Mouse (Mus musculus) c-Kit-positive CD71-positive TER-119-positive erythroid progenitor cells, embryonic 14.5 days (primary cell): ENCODE data around the gene Zfp213.

Experiments
- DNase-seq: peaks from one replicate; pipeline ENCODE4 v3.0.0-alpha.2; 2013; ENCODE audit warnings: low spot score

Zfp213 gene

DNA sequence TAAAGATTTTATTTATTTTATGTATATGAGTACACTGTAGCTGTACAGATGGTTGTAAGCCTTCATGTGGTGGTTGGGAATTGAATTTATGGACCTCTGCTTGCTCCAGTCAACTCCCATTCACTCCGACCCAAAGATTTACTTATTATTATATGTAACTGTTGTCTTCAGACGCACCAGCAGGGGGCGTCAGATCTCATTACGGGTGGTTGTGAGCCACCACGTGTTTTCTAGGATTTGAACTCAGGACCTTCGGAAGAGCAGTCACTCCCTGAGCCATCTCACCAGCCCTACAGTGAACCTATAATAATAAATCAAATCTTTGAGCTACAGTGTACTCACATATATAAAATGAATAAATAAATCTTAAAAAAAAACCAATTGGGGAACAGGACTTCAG lies 8.0 kb upstream of the Zfp213 start:
- DNase-seq, result no peak

DNA sequence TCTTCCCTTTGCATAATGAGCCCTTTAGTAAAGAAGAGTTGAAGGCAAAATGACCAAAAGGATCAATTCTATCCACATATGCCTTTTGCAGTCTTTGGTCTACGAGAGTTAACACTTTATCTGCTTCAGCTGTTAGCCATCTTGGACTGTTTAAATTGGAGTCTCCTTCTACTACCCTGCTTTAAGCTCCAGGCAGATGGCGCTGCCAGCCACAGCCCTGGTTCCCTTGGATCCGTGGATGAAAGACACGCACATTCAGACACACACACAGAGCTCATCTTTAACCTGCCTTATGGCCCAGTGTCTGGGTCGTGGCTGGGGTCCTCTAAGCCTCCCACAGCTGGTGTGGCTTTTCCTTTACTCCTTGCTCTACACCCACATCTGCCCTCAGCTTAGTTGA lies 7.0 kb upstream of the Zfp213 start:
- no peak for DNase-seq

DNA sequence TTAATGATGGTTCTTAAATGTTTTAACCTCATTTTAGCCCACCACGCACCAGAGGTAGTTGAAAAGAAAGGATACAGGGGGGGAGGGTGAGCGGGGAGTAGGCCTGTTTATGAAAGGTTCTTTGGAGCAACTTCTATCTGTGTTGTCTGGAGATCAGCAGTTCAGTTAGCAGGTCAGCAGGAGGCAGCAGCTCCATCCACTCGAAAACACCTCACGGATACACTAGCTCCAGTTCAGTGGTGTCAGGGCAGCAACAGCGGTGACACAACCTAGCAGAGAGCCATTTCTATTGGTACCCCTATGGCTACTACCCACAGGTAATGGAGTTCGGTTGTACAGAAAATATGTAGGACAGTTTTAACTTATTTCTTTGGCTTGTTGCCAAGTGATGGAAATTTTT lies 6.0 kb upstream of the Zfp213 start:
- no peak for DNase-seq

DNA sequence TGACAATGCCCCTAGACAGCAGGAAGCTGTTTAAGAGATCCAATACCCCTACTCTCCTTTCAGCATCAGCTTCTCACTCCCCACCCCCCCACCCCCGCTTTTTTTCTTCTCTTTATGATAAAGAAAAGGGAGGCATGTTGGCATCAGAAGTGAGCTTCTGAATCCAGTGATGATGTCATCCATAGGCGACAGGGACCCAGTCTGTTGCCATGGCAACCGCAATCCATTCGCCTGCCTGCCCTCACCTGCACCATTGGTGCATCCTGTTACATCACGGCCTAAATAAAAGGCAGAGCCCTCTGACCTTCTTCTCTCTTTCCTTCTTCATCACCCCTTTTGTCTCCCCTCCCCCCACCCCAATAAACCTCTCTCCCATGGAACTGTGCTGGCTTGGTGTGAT lies 4.3 kb upstream of the Zfp213 start:
- no peak for DNase-seq

DNA sequence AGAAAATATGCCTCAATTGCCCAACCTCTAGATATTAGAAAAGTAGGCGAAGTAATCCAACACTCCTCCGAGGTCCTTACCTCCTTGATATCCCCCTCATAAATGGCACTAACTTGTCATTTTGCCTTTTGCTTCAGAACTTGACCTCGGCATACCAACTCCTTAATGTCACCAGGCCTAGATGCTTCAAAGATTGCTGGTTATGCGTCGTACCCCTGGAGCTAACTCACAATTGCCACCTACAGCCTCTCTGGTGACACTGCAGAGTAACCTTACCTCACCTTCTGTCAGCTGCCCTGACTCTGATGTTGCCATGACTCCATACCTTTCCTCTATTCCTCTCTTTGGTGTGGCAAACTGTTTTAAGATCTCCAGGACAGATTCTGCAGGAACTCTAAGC lies 2.7 kb upstream of the Zfp213 start:
- DNase-seq, result no peak

DNA sequence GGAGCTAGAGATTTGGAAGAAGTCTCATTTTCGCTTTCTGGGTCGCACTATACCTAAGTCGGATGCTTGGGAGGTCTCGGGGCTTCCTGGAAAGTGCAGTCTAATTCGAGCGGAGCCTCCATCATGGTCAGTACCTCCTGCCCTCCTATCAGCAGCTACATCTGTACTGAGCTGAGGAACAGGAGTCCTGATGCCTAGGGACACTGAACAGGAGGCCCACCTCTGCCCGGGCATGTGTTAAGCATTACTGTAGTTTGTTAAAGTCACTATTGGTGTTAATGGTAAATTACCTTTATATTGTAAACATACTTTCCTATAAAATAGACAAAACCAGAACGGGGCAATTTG lies 304 bp upstream of the Zfp213 start:
- DNase-seq, result no peak

DNA sequence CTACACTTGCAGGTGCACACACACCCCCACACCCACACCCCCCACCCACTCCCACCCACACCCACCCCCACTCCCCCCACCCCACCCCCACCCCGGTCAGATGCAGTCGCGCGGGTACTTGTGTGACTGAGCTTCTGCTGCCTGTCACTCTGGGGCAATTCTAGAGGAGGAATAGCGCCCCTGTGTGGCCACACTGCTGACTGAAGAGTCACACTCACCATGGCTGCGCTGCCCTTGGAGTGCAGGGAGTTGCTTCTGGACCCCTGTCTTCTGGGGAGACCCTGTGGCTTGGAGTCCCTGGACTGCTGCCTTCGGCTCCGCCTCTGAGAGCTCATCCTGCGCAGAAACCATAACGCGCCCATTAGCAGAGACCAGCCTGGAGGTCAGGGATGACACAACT lies 4.3 kb downstream of the Zfp213 start:
- DNase-seq, result peak; percentile 62

DNA sequence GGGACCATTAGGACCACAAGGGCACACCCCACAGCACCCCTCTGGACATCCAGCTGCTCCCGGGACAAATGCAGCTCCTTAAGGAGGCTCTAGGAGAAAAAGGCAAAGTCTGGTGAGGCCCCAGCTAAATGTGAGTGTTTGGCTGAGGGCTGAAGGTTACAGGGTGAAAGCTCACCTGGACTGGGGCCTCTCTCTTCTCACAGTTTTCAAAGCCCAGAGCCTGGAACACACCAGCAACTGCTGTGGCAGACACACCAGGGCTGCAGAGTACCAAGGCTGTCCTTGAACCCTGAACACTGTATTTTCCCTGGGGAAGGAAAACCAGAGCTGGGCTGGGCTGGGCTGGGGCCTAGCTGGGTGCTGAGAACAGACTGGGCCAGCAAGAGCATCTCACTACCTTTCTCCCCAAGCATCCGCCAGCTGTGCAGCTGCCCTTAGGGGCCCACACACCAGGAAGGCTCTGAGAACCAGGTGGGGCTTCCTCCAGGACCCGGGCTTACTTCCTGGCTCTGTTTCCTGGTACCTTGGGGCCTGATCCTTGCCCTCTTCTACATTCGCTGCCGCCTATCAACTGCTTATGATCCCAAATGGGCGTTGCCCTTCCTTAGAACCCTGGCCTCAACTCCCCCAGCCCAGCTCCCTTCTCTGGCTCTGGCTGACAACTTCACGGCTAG lies 8.7 kb downstream of the Zfp213 start:
- DNase-seq, result no peak

DNA sequence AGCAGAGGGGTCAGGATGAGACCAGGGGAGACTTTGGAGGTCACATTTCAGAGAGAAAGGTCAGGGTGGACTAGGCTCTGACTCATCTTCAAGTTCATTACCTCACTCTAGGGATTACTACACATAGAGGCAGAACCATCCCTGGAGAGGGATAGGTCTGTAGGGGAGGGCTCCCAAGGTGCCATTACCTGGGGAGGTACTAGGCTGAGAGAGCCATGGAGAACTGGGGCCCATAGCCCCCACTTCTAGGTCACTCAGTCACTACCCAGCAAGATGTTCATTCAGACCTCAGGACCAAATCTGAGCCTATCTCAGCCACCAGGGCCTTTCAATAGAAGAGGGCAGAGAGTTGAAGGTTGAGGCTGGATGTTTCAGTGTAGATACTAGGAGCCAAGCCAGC lies 9.7 kb downstream of the Zfp213 start:
- DNase-seq, result no peak

DNA sequence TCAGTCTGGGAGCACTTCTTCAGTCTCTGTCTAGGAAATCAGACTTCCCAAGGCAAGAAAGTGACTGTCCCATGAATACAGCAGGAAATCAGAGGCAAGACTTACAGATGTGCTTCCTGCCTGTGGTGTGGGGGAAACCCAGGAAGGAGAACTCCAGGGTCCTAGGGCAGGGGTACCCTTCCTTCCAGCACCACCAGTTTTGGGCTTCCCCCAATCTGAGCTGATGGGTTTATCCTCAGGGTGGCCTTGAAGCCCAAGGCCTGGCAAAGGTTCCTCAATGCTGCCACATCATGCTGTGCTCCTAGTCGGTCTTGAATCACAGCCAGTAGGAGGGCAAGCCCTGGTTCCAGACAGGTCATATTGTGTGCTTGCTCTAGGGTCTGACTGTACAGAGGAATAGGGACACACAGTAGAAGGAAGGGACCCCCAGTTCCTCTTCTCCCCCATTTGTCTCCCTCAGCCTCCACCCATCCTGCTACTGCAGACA lies 10.4 kb downstream of the Zfp213 start:
- DNase-seq, result no peak

DNA sequence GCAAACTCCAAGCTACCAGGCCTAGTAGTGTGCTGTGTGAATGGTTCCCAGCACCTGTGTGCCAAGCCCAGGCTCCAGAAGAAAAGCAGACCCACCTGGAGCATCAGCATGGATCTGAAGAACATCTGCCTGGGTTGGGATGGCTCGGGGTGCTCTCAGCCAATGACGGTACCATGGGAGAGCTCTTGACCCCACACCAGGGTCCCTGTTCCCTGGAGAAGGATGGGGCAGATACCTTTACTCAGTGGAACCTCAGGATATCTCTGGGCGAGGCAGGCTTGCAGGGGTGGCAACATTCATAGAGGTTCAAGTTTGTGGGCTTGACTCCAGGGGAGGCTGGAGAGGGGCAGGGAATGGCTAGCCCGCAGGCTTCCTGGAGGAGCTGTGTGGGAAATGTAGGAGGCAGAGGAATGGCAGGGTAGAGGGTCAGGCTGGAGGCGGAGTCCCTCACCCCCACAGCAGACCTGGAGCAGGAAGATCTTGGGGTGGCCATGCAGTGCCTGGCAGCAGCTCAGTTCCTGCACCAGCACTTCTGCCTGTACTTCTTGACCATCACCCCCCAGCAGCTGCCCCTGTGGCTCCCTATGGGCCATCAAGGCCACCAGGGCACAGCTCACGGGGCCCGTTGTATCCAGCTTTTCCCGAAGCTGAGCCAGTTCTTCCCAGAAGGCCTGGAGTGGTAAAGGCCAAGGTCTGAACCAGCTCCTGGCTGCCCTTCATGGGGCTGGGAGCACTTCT lies 11.0 kb downstream of the Zfp213 start:
- DNase-seq, result no peak

DNA sequence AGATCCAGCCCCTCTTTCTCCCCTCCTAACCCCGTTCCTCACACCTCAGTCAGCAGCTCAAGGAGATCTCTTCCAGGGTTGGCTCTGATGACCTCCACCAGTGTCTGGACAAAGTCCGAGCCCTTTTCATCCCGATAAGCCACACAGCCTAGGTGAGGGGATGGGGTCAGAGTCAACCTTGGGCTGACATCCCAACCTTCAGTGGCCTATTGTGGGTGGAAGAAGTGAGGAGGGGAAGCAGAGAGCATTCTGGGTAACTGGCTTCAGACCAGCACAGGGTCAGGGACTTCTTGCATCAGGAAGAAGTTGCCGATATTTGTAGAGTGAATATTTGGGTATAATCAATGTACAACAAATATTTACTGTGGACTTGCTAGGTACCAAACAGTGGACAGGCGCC lies 12.1 kb downstream of the Zfp213 start:
- DNase-seq, result no peak

DNA sequence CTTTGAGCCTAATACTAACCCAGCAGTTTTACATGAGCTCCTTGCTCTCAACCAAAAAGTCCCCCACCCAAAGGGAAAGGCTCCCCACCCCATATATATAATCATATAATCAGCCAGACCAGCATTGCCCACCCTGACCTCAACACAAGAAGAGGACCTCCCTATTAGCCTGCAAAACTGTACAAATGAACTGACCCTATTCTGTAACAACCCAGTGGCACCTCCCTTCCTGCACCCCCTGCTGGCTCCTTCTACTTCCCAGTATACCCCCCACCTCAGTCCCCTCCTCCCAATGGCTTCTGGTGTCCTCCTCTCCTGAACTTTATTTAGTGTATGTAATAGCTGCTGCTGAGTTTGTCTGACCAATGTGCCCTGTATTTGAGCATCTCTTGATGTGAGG lies 12.6 kb downstream of the Zfp213 start:
- DNase-seq, result no peak

DNA sequence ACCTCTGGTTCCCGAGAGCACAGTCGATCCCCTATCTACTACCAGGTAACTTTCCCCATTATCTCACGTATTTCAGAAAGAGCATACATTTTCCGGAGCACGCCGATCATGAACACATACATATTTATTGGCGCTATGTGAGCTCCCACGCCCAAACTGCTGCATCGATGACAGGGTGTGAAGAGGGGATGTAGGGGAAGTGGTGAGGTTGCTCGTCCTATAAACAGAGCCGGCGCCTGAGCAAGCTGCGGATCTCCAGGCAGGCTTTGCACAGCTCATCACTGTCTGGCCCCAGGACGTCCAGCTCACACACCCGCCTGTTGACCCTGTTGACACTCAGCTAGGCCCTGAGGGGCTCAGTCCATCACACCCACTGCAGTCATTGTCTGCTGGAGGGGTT lies 13.2 kb downstream of the Zfp213 start:
- peak; percentile 47 for DNase-seq

DNA sequence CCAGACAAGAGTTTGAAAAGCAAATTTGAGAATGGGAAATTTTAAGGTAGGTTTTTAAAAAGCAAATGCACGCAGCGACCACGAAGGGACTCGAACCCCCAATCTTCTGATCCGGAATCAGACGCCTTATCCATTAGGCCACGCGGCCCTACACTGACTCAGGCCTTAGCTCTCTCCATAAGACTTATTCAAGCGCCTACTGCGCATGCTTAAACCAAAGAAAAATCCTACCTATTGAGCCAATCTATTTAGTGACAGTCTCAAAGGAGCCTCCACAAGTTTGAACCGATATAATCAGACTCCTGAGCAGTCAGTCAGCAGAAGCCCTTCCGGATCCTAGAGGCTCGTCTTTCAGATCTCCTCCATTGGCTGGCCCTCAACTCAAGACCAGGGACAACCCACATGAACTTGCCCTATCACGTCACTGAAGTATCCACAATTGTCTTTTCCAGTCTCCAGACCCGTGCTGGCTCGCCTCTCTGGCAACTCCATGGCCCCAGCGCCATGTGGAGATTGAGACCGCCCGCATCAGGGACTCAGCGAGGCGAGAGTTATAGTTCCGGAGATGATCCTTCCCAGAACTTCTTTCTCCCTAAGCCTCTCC lies 13.7 kb downstream of the Zfp213 start:
- DNase-seq, result peak; percentile 94

DNA sequence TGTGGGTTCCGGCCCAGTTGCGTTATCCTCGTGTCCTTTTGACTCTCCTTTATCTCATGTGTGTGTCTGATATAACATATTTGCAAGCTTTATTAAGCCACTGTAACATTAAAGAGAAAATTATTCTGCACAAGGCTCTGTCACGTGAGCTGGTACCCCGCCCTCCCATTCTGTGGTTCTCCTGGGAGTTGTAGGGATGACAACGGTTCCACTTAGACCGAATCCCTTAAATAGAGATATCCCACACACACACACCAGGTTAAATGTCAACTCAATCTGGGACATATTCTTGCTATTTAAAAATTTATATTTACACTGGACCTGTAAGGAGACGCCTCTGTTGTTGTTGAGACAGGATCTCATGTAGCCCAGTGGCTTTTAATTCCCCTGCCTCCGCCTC lies 14.6 kb downstream of the Zfp213 start:
- no peak for DNase-seq

DNA sequence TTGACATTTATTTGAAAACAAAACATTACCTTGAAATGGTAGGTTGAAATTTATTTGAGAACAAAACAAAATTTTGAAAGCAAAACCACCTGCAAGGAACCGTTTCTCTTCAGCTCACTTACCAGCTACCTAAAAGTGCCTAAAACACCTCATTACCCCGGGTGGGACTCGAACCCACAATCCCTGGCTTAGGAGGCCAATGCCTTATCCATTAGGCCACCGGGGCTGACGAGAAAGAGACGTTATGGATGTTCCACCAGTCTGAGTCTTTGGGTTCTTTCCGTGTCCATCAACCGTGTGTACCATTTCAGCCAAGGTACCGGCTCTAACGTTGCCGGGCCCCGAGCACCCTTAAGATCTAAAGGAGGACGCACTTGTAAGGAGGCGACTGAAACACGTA lies 15.4 kb downstream of the Zfp213 start:
- DNase-seq, result peak; percentile 96

DNA sequence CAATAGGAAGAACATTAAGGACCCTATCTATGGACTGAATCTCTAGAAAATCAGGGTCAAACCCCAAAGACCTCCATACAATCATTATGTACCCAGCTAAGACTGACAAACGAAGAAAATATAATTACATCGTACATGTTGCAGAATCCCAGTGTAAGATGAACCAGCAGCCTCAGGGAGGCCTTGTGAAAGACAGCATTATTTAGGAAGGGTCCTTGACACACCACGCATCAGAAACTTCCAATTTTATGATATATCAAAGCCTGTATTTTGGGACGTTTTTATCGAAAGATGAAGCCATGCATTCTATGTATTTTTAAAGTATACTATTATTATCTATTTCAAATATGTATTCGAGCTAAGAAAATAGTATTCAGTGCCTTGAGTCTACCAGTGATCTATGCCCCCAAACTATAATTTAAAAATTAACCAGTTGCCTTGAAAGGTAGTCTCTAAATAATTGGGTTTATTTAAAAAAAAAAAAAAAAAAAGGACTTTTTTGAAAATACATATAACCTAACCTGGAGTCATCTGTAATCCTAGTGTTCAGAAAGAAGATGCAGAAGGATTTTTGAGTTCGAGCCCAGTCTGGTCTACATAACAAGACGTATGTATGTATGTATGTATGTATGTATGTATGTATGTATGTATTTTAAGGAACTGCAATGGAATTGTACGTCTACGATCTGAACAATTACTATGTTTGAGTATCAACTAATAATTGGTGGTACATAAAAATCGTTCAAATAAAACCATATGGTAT lies 16.2 kb downstream of the Zfp213 start:
- DNase-seq, result peak; percentile 57

DNA sequence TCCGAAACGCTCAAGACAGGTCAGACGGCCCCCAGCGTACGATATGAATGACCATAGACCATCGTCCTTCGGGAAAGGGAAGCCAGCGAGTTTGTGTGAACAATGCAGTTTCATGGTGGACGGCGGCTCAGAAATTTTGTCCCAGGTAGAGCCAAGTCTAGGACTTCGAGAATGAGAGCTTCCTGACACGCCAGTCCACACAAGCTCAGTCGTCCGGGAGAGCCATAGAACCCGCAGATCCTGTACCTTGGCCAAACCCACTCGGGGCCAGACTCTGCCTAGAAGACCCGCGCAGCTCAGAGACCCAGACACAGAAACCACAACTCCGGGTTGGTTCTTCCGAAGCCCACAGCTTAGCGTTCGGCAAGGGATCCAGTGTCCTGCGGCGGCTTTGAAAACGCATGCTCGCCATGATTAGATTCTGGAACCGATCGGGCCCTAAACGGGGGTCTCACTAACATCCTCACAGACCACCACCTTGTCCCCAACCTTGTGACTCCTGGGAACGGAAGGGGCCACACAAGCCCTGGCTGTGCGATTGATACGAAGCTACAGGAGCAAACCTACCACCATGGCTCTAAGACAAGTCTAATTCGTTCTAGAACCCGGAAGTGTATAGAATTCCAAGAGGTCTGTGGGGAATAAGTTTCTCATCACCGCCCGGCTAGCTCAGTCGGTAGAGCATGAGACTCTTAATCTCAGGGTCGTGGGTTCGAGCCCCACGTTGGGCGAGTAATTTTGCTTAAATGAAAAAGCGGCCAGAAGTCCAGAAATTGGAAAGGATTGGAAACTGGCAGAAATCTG lies 17.1 kb downstream of the Zfp213 start:
- DNase-seq, result peak; percentile 95

DNA sequence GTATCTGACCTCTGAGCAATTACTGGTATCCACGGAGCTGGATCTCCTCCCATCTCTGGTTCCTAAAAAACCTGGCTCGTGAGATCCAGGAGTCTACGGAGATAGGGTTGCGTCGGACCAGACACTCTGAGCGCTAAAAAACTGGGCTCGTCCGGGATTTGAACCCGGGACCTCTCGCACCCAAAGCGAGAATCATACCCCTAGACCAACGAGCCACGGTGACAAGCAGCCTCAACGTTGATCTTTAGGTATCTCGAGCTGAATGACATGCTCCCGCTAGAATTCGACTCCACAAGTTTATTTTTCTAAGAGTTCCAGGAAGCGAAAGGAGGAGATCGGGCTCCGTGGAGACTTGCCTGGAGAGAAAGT lies 17.7 kb downstream of the Zfp213 start:
- peak; percentile 89 for DNase-seq

DNA sequence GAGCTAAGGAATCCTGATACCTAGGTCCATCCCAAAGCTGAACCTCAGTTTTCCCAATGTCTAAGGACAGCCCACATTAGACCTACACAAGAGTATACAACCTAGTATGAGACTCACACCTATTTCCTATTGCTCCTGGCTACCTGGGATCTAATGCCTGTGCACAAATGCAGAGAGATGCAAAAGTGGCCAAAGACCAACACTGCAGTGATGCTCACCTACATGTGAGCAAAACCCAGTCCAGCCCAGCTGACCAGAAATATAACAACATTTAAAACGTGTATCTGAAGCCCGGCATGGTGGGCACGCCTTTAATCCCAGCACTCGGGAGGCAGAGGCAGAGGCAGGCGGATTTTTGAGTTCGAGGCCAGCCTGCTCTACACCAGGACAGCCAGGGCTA lies 18.2 kb downstream of the Zfp213 start:
- no peak for DNase-seq

DNA sequence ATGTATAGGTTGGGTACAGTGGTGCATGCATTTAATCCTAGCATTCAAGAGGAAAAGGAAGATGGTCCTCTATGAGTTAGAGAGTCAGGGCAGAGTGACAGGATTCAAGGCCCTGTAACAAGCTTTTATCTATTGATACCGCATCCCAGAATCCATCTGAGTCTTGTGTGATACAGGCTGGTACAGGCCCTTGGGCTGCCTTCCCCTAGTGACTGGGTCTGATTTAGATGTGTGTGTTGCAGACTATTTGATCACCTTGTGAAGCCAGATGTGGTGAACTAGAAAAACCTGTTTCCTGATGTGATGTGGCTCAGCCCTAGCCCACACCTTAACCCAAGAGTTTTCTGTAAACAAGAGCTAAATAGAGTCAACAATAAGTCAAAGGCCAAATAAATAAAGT lies 19.3 kb downstream of the Zfp213 start:
- no peak for DNase-seq
